Mouse (Mus musculus) thymus, adult 2 months (tissue): ENCODE measurements around the gene Suclg2.

ENCODE experiments used
- CTCF ChIP-seq: fragments of 200-500 bp; IDR thresholded peaks from 2 replicates; pipeline ENCODE4 v1.5.1; 2012; ENCODE audit warnings: mild to moderate bottlenecking, control low read depth, low read length, moderate library complexity, borderline replicate concordance; ENCODE audit not compliant: control insufficient read depth, poor library complexity, insufficient read depth; ENCODE audit errors: extremely low read depth
- POLR2A ChIP-seq: fragments of 200-500 bp; IDR thresholded peaks from 2 replicates; pipeline ENCODE4 v1.6.1; 2012; ENCODE audit warnings: mild to moderate bottlenecking, low read length, control low read depth, moderate library complexity; ENCODE audit not compliant: control insufficient read depth, poor library complexity, insufficient read depth; ENCODE audit errors: extremely low read depth

- no peak for TF ChIP-seq POLR2A
- no peak for TF ChIP-seq CTCF
Observed at GRCm38 (mm10) chr6:95712081-95712480, 6.5 kb downstream of the Suclg2 start.
